Mouse (Mus musculus) embryonic fibroblast, embryonic 13.5 days (primary cell): Measurements from ENCODE around the gene Tars2.

ENCODE experiments used
- CTCF ChIP-seq: IDR thresholded peaks from 2 replicates; pipeline ENCODE4 v1.5.1; 2011; ENCODE audit warnings: mild to moderate bottlenecking, control low read depth, low read length, moderate library complexity, borderline replicate concordance; ENCODE audit not compliant: insufficient read depth
- POLR2A ChIP-seq: IDR thresholded peaks from 2 replicates; pipeline ENCODE4 v1.6.1; 2011; ENCODE audit warnings: low read depth, mild to moderate bottlenecking, control low read depth, low read length, moderate library complexity

DNA sequence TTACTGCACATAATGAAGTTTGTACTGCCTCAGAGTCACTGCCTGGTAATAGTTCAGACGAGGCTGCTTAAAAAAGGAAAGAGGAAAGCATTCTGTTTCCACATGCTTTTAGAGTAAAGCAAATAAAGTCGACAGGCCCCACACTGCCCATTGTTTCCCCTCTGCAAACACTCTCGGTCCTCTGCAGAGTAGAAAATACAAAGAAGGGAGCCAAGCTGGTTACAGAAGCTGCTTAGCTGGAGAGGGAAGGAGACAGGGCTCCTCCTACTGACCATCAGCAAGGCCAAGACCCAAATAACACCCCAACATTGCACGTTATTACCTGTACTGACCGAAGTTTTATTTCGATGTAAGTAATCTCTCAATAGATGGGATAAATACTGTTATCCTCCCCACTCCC, 3.0 kb upstream of the Tars2 start:
- TF ChIP-seq CTCF: no peak
- no peak for TF ChIP-seq POLR2A
